Mouse (Mus musculus): ENCODE results near the gene Zfp81.
A peak's percentile ranks its signal among the peaks of the same experiment; 100 is the strongest.
"Not testable (repeated sequence)": the region's sequence is repeated elsewhere in the genome, so short reads cannot be mapped to it uniquely, and the experiment has no call there.

Gene Zfp81

GRCm38 (mm10) chr17:33358411-33359384 lies at the start of gene Zfp81:
TSS of gene Zfp81 (minus strand) at chr17:33358878.
- DNase-seq, result peak; percentile 85

- DNase-seq, result peak; percentile 91
Measured at GRCm38 (mm10) chr17:33394182-33395034, 35.7 kb upstream of the Zfp81 start, which contains the start of gene Zfp101. TSS of gene Zfp101 (minus strand) at chr17:33394641.

- no peak for DNase-seq
Measured at GRCm38 (mm10) chr17:33392271-33392670, 33.6 kb upstream of the Zfp81 start.

- DNase-seq, result no peak
Measured at GRCm38 (mm10) chr17:33385705-33386104, 27.0 kb upstream of the Zfp81 start.

- no peak for DNase-seq
Measured at GRCm38 (mm10) chr17:33372795-33373194, 14.1 kb upstream of the Zfp81 start.

GRCm38 (mm10) chr17:33352981-33353380 lies 5.7 kb downstream of the Zfp81 start:
- no peak for DNase-seq

GRCm38 (mm10) chr17:33289876-33290149 lies 68.9 kb downstream of the Zfp81 start:
- not testable (repeated sequence) for DNase-seq

GRCm38 (mm10) chr17:33289039-33289875 lies 69.4 kb downstream of the Zfp81 start, which contains the start of gene Zfp955b:
TSS of gene Zfp955b (plus strand) at chr17:33289544.
- DNase-seq, result not testable (repeated sequence)
